ENCODE assay signal across 28 mouse cellular contexts in genomic region chr13:30609784-30610183, GRCm38 (mm10). TPM values are rescaled to one million over a fixed set of nuclear protein-coding genes. Genes with fewer than 3 reads are reported as not detected.
DNase-seq lines count a peak whose midpoint lies in the region; ATAC-seq and TF ChIP-seq lines count a peak whose summit lies in the region.
"Had no signal": no experiment of that assay in that cellular context is flagged by ENCODE, and none has a peak within 500 bp of the region (broad histone marks: within the 10 kb centered on the region; RNA-seq: fewer than 3 reads in every experiment).

No protein-coding gene starts in this region.

- ATAC-seq in megakaryocyte progenitor cell, adult 5-6 weeks (replicated peaks; ENCODE audit: poor library complexity) = peak; percentile 75
- ATAC-seq: forebrain, embryonic 13.5 days; inflammation-experienced regulatory T-cells, adult 6 months; midbrain, embryonic 13.5 days; Patski had no signal

- no peaks in the 10 kb centered on the region for H3K4me1 ChIP-seq in cortical plate, adult 2 months (ENCODE audit: control insufficient read depth, insufficient read depth, low read length)
- H3K4me1 ChIP-seq: forebrain, embryonic 13.5 days; heart, embryonic 12.5 days; limb, embryonic 10.5 days; limb, embryonic 15.5 days; liver, embryonic 13.5 days; midbrain, embryonic 13.5 days had no signal

- H3K4me3 ChIP-seq in cortical plate, adult 2 months (ENCODE audit: insufficient read depth, low read length) = no peak overlapping the region
- H3K4me3 ChIP-seq: forebrain, embryonic 13.5 days; heart, embryonic 12.5 days; limb, embryonic 10.5 days; limb, embryonic 15.5 days; liver, embryonic 13.5 days; midbrain, embryonic 13.5 days had no signal

- peak; percentile 56 for DNase-seq in lung, postnatal 36 days
- DNase-seq in lung, postnatal 14 days = no peak
- DNase-seq in kidney, adult 11 months = no peak
- no peak for DNase-seq in urinary bladder, postnatal 14 days (ENCODE audit: low spot score)
- no peak for DNase-seq in spleen, adult 12 weeks (ENCODE audit: low spot score)
- DNase-seq: adrenal gland, postnatal 14 days; cerebellum, adult 11 months; cerebellum, adult 9-11 months; gastrocnemius, postnatal 14 days; heart, adult 18-20 months; heart, postnatal 4 days; kidney, adult 18-20 months; kidney, postnatal 36 days; liver, embryonic 13.5 days; lung, postnatal 10 days; right cerebral cortex, postnatal 4 days; thymus, postnatal 14 days had no signal

- no peak for TF ChIP-seq CTCF in cortical plate, adult 2 months (IDR thresholded peaks at IDR 0.05; ENCODE audit: extremely low read depth, insufficient read depth, low read length)

- TF ChIP-seq POLR2A in cortical plate, adult 2 months (IDR thresholded peaks at IDR 0.05; ENCODE audit: extremely low read depth, insufficient read depth, low read length) = no peak

- 0 out of 2 replicates have a peak overlapping the region, but pooled peaks have one; percentile 40 for H3K27ac ChIP-seq in cortical plate, adult 2 months (ENCODE audit: insufficient read depth, low read length)
- H3K27ac ChIP-seq: forebrain, embryonic 13.5 days; hindbrain, embryonic 14.5 days; limb, embryonic 10.5 days; limb, embryonic 15.5 days; liver, embryonic 13.5 days; midbrain, embryonic 13.5 days had no signal

RNA-seq across cellular contexts. Expression of gene Dusp22, which starts 50.0 kb away (rescaled TPM):
- polyA plus RNA-seq in cortical plate, adult 2 months (2012; rRNA removed) = 32.8 and 35.8 TPM in 2 replicates
- 1.9 and 5.2 TPM in 2 replicates for total RNA-seq in megakaryocyte progenitor cell, adult 5-6 weeks (2015)
- 2.5 and 4.2 TPM in 2 replicates for total RNA-seq in megakaryocyte progenitor cell, adult 5-6 weeks (2017)
- polyA plus RNA-seq: G1E had no signal
